Mouse (Mus musculus): ENCODE data around the gene Spryd4. TPM values are rescaled to one million over a fixed set of nuclear protein-coding genes. Genes with fewer than 3 reads are reported as not detected.
"Not testable (repeated sequence)": the region's sequence is repeated elsewhere in the genome, so short reads cannot be mapped to it uniquely, and the experiment has no call there.

Spryd4 gene
- polyA plus RNA-seq, 1 experiment: 13.5 TPM

DNA sequence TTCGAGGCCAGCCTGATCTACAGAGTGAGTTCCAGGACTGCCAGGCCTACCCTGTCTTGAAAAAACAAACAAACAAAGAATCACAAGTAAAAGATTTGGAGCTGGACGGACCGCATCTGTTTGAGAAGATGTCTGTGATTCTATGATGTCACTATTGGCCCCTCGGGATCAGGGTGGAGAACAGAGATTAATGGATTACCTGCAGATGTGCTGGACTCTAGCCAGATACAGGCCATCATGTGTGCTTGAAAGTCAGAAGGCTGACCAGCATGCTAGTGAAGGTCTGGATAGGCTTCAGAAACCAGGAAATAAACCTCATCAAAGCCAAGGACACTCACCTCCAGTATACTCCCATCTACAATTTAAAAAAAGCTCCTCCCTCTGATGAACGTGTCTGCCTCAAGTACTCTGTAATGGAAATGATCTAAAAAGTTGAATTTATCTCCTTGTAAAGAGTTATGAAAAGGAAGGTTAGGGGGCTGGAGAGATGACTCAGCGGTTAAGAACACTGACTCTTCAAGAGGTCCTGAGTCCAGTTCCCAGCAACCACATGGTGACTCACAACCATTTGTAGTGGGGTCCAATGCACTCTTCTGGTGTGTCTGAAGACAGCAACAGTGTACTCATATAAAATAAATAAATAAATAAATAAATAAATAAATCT lies 26.2 kb downstream of the Spryd4 start:
- Histone ChIP-seq H3K27ac (ENCODE audit: insufficient read depth, low read length) (no peak overlapping the region), H3K4me1 (ENCODE audit: control insufficient read depth, insufficient read depth, low read length) (no peaks in the 10 kb centered on the region), H3K27me3 (ENCODE audit: control insufficient read depth, insufficient read depth, low read length) (no peaks in the 10 kb centered on the region), H3K4me3 (replicated peaks; ENCODE audit: insufficient read depth, low read depth, low read length) (no peak overlapping the region)
- DNase-seq: no peak
- no peak for TF ChIP-seq POLR2A (IDR thresholded peaks at IDR 0.05; ENCODE audit: borderline replicate concordance, insufficient read depth, low read length)
- TF ChIP-seq CTCF (IDR thresholded peaks at IDR 0.05; ENCODE audit: borderline replicate concordance, insufficient read depth, low read depth, low read length): no peak
- WGBS: 77% methylated on average over 6 of the region's 6 CpGs

GRCm38 (mm10) chr10:128184296-128184695 lies 27.3 kb downstream of the Spryd4 start:
- TF ChIP-seq POLR2A (IDR thresholded peaks at IDR 0.05; ENCODE audit: borderline replicate concordance, insufficient read depth, low read length) (no peak), CTCF (IDR thresholded peaks at IDR 0.05; ENCODE audit: borderline replicate concordance, insufficient read depth, low read depth, low read length) (no peak)
- no peak for DNase-seq
- H3K27me3 ChIP-seq (ENCODE audit: control insufficient read depth, insufficient read depth, low read length): no peaks in the 10 kb centered on the region
- no peak overlapping the region for H3K4me3 ChIP-seq (replicated peaks; ENCODE audit: insufficient read depth, low read depth, low read length)
- 87% methylated on average over 2 of the region's 2 CpGs for WGBS
- no peak overlapping the region for H3K27ac ChIP-seq (ENCODE audit: insufficient read depth, low read length)
- H3K4me1 ChIP-seq (ENCODE audit: control insufficient read depth, insufficient read depth, low read length): no peaks in the 10 kb centered on the region

GRCm38 (mm10) chr10:128179989-128180388 lies 31.6 kb downstream of the Spryd4 start, which contains the start of gene Rbms2:
Rbms2 (minus strand) TSS chr10:128180297.
- TF ChIP-seq CTCF (IDR thresholded peaks at IDR 0.05; ENCODE audit: borderline replicate concordance, insufficient read depth, low read depth, low read length): no peak
- TF ChIP-seq POLR2A (IDR thresholded peaks at IDR 0.05; ENCODE audit: borderline replicate concordance, insufficient read depth, low read length): no peak
- Histone ChIP-seq H3K4me3 (replicated peaks; ENCODE audit: insufficient read depth, low read depth, low read length) (no peak within 1 kb of the TSS), H3K27ac (ENCODE audit: insufficient read depth, low read length) (no peak within 1 kb of the TSS), H3K4me1 (ENCODE audit: control insufficient read depth, insufficient read depth, low read length) (no peaks in the 10 kb centered on the region), H3K27me3 (ENCODE audit: control insufficient read depth, insufficient read depth, low read length) (no peaks in the 10 kb centered on the region)
- 20% methylated on average over 6 of the region's 6 CpGs for WGBS
- DNase-seq: no peak

- 85% methylated on average over 4 of the region's 4 CpGs for WGBS
- Histone ChIP-seq H3K4me1 (ENCODE audit: control insufficient read depth, insufficient read depth, low read length) (no peaks in the 10 kb centered on the region), H3K4me3 (replicated peaks; ENCODE audit: insufficient read depth, low read depth, low read length) (no peak overlapping the region), H3K27me3 (ENCODE audit: control insufficient read depth, insufficient read depth, low read length) (no peaks in the 10 kb centered on the region), H3K27ac (ENCODE audit: insufficient read depth, low read length) (no peak overlapping the region)
- TF ChIP-seq CTCF (IDR thresholded peaks at IDR 0.05; ENCODE audit: borderline replicate concordance, insufficient read depth, low read depth, low read length) (no peak), POLR2A (IDR thresholded peaks at IDR 0.05; ENCODE audit: borderline replicate concordance, insufficient read depth, low read length) (no peak)
- DNase-seq: no peak
These were observed 34.3 kb downstream of the Spryd4 start for GRCm38 (mm10) chr10:128177316-128177715.

GRCm38 (mm10) chr10:128175996-128176755 lies 35.4 kb downstream of the Spryd4 start:
- no peaks in the 10 kb centered on the region for H3K4me1 ChIP-seq (ENCODE audit: control insufficient read depth, insufficient read depth, low read length)
- 1% methylated on average over 17 of the region's 17 CpGs for WGBS
- peak; percentile 63 to 80 for DNase-seq
- TF ChIP-seq POLR2A (IDR thresholded peaks at IDR 0.05; ENCODE audit: borderline replicate concordance, insufficient read depth, low read length): 0 out of 2 replicates have a peak, but pooled peaks have one; percentile 15
- TF ChIP-seq CTCF (IDR thresholded peaks at IDR 0.05; ENCODE audit: borderline replicate concordance, insufficient read depth, low read depth, low read length): no peak
- H3K27me3 ChIP-seq (ENCODE audit: control insufficient read depth, insufficient read depth, low read length): no peaks in the 10 kb centered on the region
- peak overlapping the region; percentile 8; the same call in 1 of the 2 replicates for H3K27ac ChIP-seq (ENCODE audit: insufficient read depth, low read length)
- H3K4me3 ChIP-seq (replicated peaks; ENCODE audit: insufficient read depth, low read depth, low read length): peak overlapping the region; percentile 77

DNA sequence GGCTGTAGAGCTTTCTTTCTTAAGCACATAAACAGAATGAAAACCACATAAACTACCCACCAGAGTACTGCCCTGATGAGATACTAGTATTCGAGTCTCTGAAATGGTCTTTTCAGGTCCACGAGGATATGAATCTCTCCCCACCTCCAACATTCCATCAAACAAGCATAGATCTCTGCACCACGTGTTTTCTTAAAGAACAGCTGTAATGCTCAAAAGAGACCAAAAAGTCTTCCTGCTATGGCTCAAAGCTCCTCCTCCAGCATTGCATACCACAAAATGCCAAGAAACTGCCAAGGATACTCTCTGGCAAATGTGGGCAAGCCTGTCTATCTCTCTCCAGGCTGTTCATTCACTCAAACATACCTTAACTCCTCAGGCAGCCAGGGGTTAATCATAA lies 36.3 kb downstream of the Spryd4 start:
- 12% methylated on average over 3 of the region's 3 CpGs for WGBS
- Histone ChIP-seq H3K4me3 (replicated peaks; ENCODE audit: insufficient read depth, low read depth, low read length) (peak overlapping the region; percentile 77), H3K4me1 (ENCODE audit: control insufficient read depth, insufficient read depth, low read length) (no peaks in the 10 kb centered on the region), H3K27ac (ENCODE audit: insufficient read depth, low read length) (no peak overlapping the region), H3K27me3 (ENCODE audit: control insufficient read depth, insufficient read depth, low read length) (no peaks in the 10 kb centered on the region)
- no peak for DNase-seq
- TF ChIP-seq CTCF (IDR thresholded peaks at IDR 0.05; ENCODE audit: borderline replicate concordance, insufficient read depth, low read depth, low read length): no peak
- TF ChIP-seq POLR2A (IDR thresholded peaks at IDR 0.05; ENCODE audit: borderline replicate concordance, insufficient read depth, low read length): no peak

- DNase-seq; H3K4me3 ChIP-seq (replicated peaks; ENCODE audit: insufficient read depth, low read depth, low read length); H3K4me1 ChIP-seq (ENCODE audit: control insufficient read depth, insufficient read depth, low read length); H3K27me3 ChIP-seq (ENCODE audit: control insufficient read depth, insufficient read depth, low read length); H3K27ac ChIP-seq (ENCODE audit: insufficient read depth, low read length): not testable (repeated sequence)
- WGBS: 97% methylated on average over 10 of the region's 10 CpGs
These were observed 40.3 kb downstream of the Spryd4 start for GRCm38 (mm10) chr10:128171348-128171747.

- DNase-seq: no peak
- 60% methylated on average over 6 of the region's 6 CpGs for WGBS
- no peak overlapping the region for H3K27ac ChIP-seq (ENCODE audit: insufficient read depth, low read length)
- H3K4me1 ChIP-seq (ENCODE audit: control insufficient read depth, insufficient read depth, low read length): no peaks in the 10 kb centered on the region
- no peaks in the 10 kb centered on the region for H3K27me3 ChIP-seq (ENCODE audit: control insufficient read depth, insufficient read depth, low read length)
- no peak for TF ChIP-seq POLR2A (IDR thresholded peaks at IDR 0.05; ENCODE audit: borderline replicate concordance, insufficient read depth, low read length)
- no peak overlapping the region for H3K4me3 ChIP-seq (replicated peaks; ENCODE audit: insufficient read depth, low read depth, low read length)
These were observed 44.5 kb downstream of the Spryd4 start for GRCm38 (mm10) chr10:128167091-128167490.

DNA sequence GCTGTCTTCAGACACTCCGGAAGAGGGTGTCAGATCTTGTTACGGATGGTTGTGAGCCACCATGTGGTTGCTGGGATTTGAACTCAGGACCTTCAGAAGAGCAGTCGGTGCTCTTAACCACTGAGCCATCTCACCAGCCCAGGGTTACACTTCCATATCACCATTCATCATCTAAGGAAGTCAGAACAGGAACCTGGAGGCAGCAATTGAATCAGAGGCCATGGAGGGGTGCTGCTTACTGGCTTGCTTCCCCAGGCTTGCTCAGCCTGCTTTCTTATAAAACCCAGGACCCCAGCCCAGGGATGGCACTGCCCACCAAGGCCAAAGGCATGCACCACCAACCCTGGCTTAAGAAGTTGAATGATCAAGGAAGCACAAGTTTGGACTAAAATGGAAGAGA lies 45.9 kb downstream of the Spryd4 start:
- 90% methylated on average over 3 of the region's 3 CpGs for WGBS
- H3K27me3 ChIP-seq (ENCODE audit: control insufficient read depth, insufficient read depth, low read length); H3K4me3 ChIP-seq (replicated peaks; ENCODE audit: insufficient read depth, low read depth, low read length); H3K4me1 ChIP-seq (ENCODE audit: control insufficient read depth, insufficient read depth, low read length); DNase-seq; H3K27ac ChIP-seq (ENCODE audit: insufficient read depth, low read length): not testable (repeated sequence)

Measured in cerebellum, adult 2 months (tissue).